Mouse (Mus musculus) erythroblast, embryonic 14.5 days (primary cell): Measurements from ENCODE around the gene Gm21992. TPM values are rescaled to one million over a fixed set of nuclear protein-coding genes. Genes with fewer than 3 reads are reported as not detected.
A peak's percentile ranks its signal among the peaks of the same experiment; 100 is the strongest.

Source experiments
- H3K27me3 ChIP-seq: 2 replicates; pipeline ENCODE4 v1.6.1; 2012; ENCODE audit warnings: inconsistent platforms; ENCODE audit not compliant: control insufficient read depth
- H3K36me3 ChIP-seq: 2 replicates; pipeline ENCODE4 v1.6.1; 2012; ENCODE audit warnings: mild to moderate bottlenecking, inconsistent platforms; ENCODE audit not compliant: control insufficient read depth
- H3K4me1 ChIP-seq: 2 replicates; pipeline ENCODE4 v1.6.1; 2012; ENCODE audit warnings: inconsistent platforms; ENCODE audit not compliant: control insufficient read depth
- H3K4me3 ChIP-seq: replicated peaks from 2 replicates; pipeline ENCODE3; 2012; ENCODE audit warnings: moderate library complexity, mild to moderate bottlenecking, inconsistent platforms
- H3K9me3 ChIP-seq: 2 replicates; pipeline ENCODE4 v1.6.1; 2012; ENCODE audit warnings: low read length, inconsistent platforms, mixed read lengths; ENCODE audit not compliant: control insufficient read depth
- GATA1 ChIP-seq: IDR thresholded peaks from 2 replicates; pipeline ENCODE4 v1.6.1; 2012; ENCODE audit warnings: low read length, inconsistent platforms, mixed read lengths
- TAL1 ChIP-seq: IDR thresholded peaks from 3 replicates; pipeline ENCODE4 v1.6.1; 2012; ENCODE audit warnings: low read length, inconsistent platforms, mixed read lengths
- polyA plus RNA-seq: library from polyadenylated mRNA; stranded (reverse); fragments of >175 nt; gene quantifications from 2 replicates; pipeline ENCODE4 v1.2.3, GENCODE M21; 2012

The Gm21992 gene
- polyA plus RNA-seq, 1 experiment = 0.19 TPM

DNA sequence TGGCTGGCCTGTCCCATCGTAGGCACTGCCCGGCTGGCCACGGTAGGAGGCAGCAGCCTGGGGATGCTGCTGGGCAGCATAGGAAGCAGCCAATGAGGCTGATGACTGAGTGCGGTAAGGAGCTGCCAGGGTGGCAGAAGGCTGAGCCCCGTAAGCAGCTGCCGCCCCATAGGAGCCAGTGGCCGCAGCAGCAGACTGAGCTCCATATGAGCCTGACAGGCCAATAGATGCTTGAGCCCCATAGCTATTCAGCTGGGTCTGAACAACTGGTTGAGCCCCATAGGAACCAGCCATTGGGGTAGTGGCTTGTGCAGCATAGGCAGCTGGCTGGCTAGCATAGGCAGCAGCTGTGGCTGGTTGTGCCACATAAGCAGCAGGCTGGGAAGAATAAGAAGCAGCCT, 8.7 kb downstream of the Gm21992 start:
- peaks cover 56% of the 10 kb centered on the region for H3K4me1 ChIP-seq
- peaks cover 98% of the 10 kb centered on the region for H3K36me3 ChIP-seq

DNA sequence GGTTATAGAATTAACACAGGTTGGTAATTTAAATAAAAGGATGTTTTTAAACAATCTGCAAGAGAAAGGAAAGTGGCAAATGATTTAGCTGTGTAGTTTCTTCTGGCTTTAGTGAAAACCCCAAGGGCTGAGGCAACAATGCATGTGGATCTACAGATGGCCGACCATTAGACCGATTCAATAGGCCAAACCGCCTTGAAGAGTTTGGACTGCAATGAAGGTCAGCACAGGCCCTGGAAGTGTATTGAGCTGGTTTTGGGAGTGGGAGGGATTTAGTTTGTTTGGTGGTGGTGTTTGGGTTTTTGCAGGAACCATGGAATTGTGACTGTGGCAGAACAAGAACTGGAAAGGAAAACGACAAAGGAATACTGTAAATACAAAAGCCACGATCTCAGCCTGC, 12.3 kb downstream of the Gm21992 start:
- TF ChIP-seq TAL1 = no peak
- TF ChIP-seq GATA1 = no peak
- Histone ChIP-seq H3K27me3 (no peaks in the 10 kb centered on the region), H3K4me3 (no peak overlapping the region), H3K36me3 (peaks cover 86% of the 10 kb centered on the region), H3K4me1 (peaks cover 71% of the 10 kb centered on the region), H3K9me3 (no peaks in the 10 kb centered on the region)

More for the DNA sequence above, 8.7 kb downstream of the Gm21992 start:
- no peak for TF ChIP-seq TAL1
- TF ChIP-seq GATA1 = no peak
- H3K4me3 ChIP-seq = no peak overlapping the region
- H3K9me3 ChIP-seq = no peaks in the 10 kb centered on the region
- H3K27me3 ChIP-seq = no peaks in the 10 kb centered on the region

DNA sequence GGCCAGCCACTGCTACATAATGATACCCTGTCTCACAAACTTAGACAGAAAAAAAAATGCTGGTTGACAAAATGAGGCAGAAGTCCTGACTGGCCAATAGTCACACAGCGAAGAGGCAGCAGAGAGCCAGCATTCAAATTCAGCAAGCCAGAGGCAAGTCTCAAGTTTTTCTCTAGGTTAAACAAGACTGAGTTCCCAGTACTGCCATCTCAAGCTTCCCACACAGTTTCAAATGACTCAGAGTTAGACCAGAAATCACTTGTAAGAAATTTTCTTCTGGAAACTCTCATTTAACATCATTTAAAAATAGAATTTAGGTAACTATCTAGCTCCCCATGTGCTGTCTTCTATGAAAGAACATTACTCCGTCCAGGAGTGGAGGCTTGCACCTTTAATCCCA, 13.6 kb downstream of the Gm21992 start:
- Histone ChIP-seq H3K27me3 (no peaks in the 10 kb centered on the region), H3K36me3 (peaks cover 76% of the 10 kb centered on the region), H3K4me1 (peaks cover 62% of the 10 kb centered on the region), H3K4me3 (no peak overlapping the region), H3K9me3 (no peaks in the 10 kb centered on the region)
- no peak for TF ChIP-seq TAL1
- no peak for TF ChIP-seq GATA1

DNA sequence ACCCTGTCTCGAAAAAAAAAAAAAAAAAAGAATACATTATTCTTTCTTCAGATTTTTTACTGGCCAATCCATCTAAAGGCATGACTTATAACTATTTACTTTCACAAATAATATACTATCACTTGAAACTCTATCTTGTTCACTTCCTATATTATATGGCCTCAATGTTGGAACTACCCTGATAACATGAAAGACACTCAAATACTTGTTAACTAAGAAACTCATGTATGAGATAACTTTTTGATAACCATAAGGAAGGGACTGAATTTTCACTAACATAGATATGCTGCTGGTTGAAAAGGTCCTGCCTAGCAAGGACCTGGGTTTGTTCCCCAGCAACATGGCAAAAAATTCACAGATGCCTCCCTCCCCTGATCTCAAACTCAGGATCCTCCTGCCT, 15.5 kb downstream of the Gm21992 start:
- Histone ChIP-seq H3K4me1 (peaks cover 66% of the 10 kb centered on the region), H3K9me3 (no peaks in the 10 kb centered on the region), H3K27me3 (no peaks in the 10 kb centered on the region), H3K4me3 (no peak overlapping the region), H3K36me3 (peaks cover 74% of the 10 kb centered on the region)
- no peak for TF ChIP-seq TAL1
- TF ChIP-seq GATA1 = no peak

- peaks cover 73% of the 10 kb centered on the region for H3K36me3 ChIP-seq
- TF ChIP-seq TAL1 (no peak), GATA1 (no peak)
- H3K4me1 ChIP-seq = peaks cover 72% of the 10 kb centered on the region
- no peaks in the 10 kb centered on the region for H3K9me3 ChIP-seq
- peak within 1 kb of the TSS; percentile 78 for H3K4me3 ChIP-seq
- no peaks in the 10 kb centered on the region for H3K27me3 ChIP-seq
These were observed 17.5 kb downstream of the Gm21992 start, which contains the start of gene Rbm4 for GRCm38 (mm10) chr19:4793831-4794422. Rbm4 (minus strand) TSS chr19:4793901.

- Histone ChIP-seq H3K27me3 (no peaks in the 10 kb centered on the region), H3K4me1 (peaks cover 68% of the 10 kb centered on the region), H3K4me3 (peak overlapping the region; percentile 78), H3K36me3 (peaks cover 73% of the 10 kb centered on the region), H3K9me3 (no peaks in the 10 kb centered on the region)
- TF ChIP-seq TAL1 (no peak), GATA1 (no peak)
These were observed 18.1 kb downstream of the Gm21992 start for GRCm38 (mm10) chr19:4793281-4793830.

GRCm38 (mm10) chr19:4786313-4786712, 25.1 kb downstream of the Gm21992 start:
- H3K4me3 ChIP-seq = no peak overlapping the region
- TF ChIP-seq TAL1 (no peak), GATA1 (no peak)
- peaks cover 99% of the 10 kb centered on the region for H3K36me3 ChIP-seq
- H3K9me3 ChIP-seq = no peaks in the 10 kb centered on the region
- H3K27me3 ChIP-seq = no peaks in the 10 kb centered on the region
- peaks cover 25% of the 10 kb centered on the region for H3K4me1 ChIP-seq

- Histone ChIP-seq H3K27me3 (no peaks in the 10 kb centered on the region), H3K4me1 (peaks cover 15% of the 10 kb centered on the region), H3K4me3 (no peak overlapping the region), H3K9me3 (no peaks in the 10 kb centered on the region), H3K36me3 (peaks cover 99% of the 10 kb centered on the region)
- TF ChIP-seq TAL1 (no peak), GATA1 (no peak)
These were observed 26.2 kb downstream of the Gm21992 start for GRCm38 (mm10) chr19:4785206-4785605.

DNA sequence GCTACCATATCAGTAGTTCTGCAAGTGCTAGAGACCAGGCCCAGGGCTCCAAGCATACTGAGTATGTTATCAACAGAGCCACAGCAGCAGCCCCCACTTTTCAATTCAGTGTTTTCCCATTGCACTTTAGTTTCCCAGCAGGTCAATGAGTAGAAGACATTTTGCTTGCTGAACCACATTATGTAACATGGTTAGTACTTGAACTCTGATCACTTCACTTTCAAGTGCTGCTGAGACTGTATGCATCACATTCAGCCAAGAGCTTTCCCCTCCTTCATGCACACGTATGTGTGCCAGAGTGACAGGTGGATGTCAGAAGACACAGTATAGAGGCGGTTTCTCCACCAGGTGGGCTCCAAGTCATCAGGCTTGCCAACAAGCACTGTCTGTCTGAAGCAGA, 28.5 kb downstream of the Gm21992 start:
- H3K36me3 ChIP-seq = peaks cover 100% of the 10 kb centered on the region
- H3K4me3 ChIP-seq = no peak overlapping the region
- H3K9me3 ChIP-seq = no peaks in the 10 kb centered on the region
- peaks cover 10% of the 10 kb centered on the region for H3K4me1 ChIP-seq
- H3K27me3 ChIP-seq = no peaks in the 10 kb centered on the region
- TF ChIP-seq TAL1 (no peak), GATA1 (no peak)
